Mouse (Mus musculus) brown adipose tissue, adult 24 weeks (tissue): Measurements from ENCODE around the gene Gpr135. TPM values are rescaled to one million over a fixed set of nuclear protein-coding genes. Genes with fewer than 3 reads are reported as not detected.

ENCODE experiments used
- H3K27ac ChIP-seq: fragments of 200-500 bp; replicated peaks from 2 replicates; pipeline ENCODE4 v1.5.1; 2012; ENCODE audit warnings: low read depth, mild to moderate bottlenecking, low read length
- H3K4me1 ChIP-seq: fragments of 200-500 bp; 2 replicates; pipeline ENCODE4 v1.6.1; 2012; ENCODE audit warnings: low read length, mixed read lengths; ENCODE audit not compliant: control insufficient read depth, insufficient read depth, insufficient read length
- H3K4me3 ChIP-seq: fragments of 200-500 bp; 2 replicates; pipeline ENCODE4 v1.5.1; 2012; ENCODE audit warnings: low read depth, mild to moderate bottlenecking, low read length, moderate library complexity; ENCODE audit not compliant: insufficient read depth
- polyA plus RNA-seq: library from polyadenylated mRNA; stranded (reverse); fragments of >200 nt; gene quantifications from 2 replicates; pipeline ENCODE4 v1.2.4, GENCODE M21; 2012; ENCODE audit not compliant: missing spikeins, insufficient read depth, insufficient read length

The Gpr135 gene
- polyA plus RNA-seq, 1 experiment = 4.0 TPM

DNA sequence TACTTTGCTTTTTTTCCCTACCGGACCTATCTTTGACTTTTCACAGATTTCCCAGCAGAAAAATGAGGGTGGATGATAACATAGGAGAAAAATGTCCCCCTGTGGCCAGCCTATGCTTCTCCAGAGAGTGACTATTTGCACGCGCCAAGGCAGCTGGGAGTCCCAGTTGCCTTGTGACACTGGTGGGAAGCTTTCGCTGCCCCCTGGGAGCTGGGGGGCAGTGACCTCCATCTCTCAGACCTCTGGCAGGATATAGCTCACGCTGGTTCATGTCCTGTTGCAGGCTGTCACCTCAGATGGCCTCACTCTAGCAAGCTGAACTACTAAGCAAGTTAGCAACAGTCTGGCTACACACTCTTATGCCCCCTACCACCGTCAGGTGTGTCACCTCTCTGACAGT, 39.1 kb downstream of the Gpr135 start:
- Histone ChIP-seq H3K4me1 (no peaks in the 10 kb centered on the region), H3K27ac (no peak overlapping the region), H3K4me3 (no peak overlapping the region)

DNA sequence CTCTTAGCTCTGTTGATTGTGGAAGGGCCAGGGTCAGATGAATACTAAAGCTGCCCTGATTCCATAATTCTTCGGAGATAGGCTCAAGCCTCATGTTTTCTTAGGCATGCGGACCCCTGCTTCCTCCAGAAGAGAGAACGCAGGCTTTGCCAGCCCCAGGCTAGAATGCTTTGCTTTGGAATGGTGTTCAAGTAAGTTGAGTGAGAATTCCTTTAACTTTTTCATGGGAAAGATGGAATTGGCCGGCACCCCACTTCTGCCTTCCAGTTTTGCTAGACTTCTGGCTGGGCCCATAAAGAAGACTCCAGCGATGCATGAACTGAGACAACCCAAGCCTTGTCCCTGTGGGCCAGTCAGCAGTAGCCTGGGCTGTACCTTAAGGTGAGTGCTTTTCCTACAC, 39.8 kb downstream of the Gpr135 start:
- H3K27ac ChIP-seq = peak overlapping the region; percentile 20; the same call in 1 of the 2 replicates
- H3K4me3 ChIP-seq = no peak overlapping the region
- H3K4me1 ChIP-seq = no peaks in the 10 kb centered on the region

DNA sequence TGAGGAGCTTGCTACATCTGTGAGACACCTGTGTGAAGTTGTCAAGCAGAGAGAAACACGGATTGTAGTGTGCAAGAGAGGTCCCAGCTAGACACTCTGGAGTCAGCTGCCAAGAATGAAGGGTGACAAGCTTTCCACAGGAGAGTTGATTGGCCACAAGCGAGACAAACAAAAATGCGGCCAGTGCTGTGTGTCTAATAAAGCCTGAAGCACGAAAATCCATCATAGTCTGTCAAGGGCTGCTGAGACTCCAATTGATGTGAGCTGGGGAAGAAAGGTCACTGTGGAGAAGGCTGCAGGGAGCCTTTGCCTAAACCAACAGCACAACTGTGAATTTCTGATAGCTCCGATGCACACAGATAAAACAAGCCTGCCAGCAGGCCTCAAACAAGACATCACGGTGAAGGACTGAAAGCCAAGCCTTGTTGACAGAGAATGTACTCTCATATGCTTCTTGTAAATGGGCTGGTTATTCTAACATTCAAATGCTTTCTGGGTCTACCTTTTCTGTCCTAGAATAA, 45.6 kb downstream of the Gpr135 start:
- H3K4me1 ChIP-seq = no peaks in the 10 kb centered on the region
- no peak overlapping the region for H3K4me3 ChIP-seq
- no peak overlapping the region for H3K27ac ChIP-seq

DNA sequence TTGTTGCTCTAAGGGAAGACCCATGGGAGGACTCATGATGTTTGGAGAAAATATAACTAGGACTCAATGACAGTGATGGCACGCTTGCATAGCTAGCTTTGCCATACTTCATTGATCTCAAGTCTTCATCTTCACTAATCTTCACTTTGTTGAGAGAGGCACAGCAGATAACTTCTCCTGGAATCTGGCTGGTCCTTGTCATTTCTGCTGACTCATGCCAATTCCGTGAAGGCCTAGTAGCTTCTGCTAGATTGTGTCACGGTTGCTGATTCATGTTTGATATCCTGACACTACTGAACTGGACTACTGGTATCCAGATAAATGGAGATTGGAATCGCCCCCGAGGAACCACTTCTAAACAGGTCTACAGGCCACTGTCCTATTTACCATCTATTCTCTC, 47.4 kb downstream of the Gpr135 start:
- H3K4me1 ChIP-seq = no peaks in the 10 kb centered on the region
- H3K4me3 ChIP-seq = no peak overlapping the region
- no peak overlapping the region for H3K27ac ChIP-seq

DNA sequence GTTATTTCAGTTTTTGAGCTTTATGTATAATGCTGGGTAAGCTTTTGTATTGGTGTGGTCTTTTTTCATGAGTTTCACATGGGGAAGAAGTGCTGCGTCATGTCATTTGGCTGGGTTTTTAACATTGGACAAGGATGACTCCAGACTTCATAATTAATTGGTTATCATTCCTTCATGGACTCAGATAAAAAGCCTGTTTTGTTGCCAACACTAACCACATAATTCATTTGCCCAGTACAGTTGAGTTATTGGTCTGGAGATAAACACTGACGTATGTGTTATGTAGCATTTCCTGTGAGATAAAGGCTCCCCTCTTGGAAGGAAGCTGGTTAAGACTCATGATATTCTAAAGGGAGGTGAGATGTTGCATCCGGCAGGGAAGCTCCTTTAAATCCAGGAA, 48.1 kb downstream of the Gpr135 start:
- H3K27ac ChIP-seq = no peak overlapping the region

DNA sequence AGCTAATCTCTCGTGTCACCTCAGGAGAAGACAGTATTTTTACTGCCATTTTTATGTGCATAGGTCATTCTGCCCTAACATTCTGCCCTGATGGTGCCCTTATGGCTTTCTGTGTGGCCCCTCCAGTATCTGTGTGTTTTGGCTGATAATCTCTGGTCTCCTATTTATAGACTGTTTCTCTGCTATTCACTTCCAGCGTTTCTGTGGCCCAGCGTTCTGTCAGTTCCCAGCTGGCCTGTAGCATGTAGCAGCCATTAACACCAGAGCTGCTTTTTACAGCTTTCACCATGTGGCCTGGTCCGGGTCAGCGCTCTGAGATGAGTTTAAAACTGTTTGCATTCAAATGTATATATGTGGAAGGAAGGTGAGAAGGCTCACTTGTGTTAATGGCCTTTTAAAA, 49.4 kb downstream of the Gpr135 start:
- H3K4me3 ChIP-seq = no peak overlapping the region
- H3K4me1 ChIP-seq = no peaks in the 10 kb centered on the region
- no peak overlapping the region for H3K27ac ChIP-seq

More for the DNA sequence above, 48.1 kb downstream of the Gpr135 start:
- Histone ChIP-seq H3K4me3 (no peak overlapping the region), H3K4me1 (no peaks in the 10 kb centered on the region)

DNA sequence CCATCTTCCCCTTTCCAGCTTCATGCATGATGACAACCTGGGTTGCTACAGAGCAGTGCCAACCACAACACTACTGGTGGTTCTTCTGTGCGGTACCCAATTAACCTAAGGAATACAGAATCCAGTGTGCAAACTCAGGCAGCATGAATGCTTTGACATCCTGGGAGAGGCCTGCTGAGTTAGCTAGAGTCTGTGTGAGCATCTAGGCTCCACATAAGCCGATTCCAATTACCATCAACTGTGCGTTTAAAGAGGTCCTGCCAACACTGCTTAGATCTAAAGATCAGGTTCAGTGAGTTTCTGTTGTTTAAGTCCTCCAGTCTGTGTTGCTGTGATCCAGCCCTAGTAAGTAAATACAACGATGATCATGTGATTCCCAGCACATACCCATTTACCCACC, 50.6 kb downstream of the Gpr135 start:
- Histone ChIP-seq H3K27ac (no peak overlapping the region), H3K4me3 (no peak overlapping the region), H3K4me1 (no peaks in the 10 kb centered on the region)

Other genes starting within 250 kb of the Gpr135 start
- 8.3 and 11.1 TPM in 2 replicates for gene Daam1, start 240.0 kb downstream of the Gpr135 start, polyA plus RNA-seq
- gene L3hypdh, start 14.3 kb upstream of the Gpr135 start, polyA plus RNA-seq = 50.1 and 62.8 TPM in 2 replicates
- 32.4 and 36.8 TPM in 2 replicates for gene Jkamp, start 14.5 kb upstream of the Gpr135 start, polyA plus RNA-seq
- gene Ccdc175, start 113.9 kb upstream of the Gpr135 start, polyA plus RNA-seq = not detected in 2 replicates